Mouse (Mus musculus) left cerebral cortex, adult 11 months (tissue): Measurements from ENCODE around the gene Faap20.

ENCODE experiments used
- DNase-seq: peaks from one replicate; pipeline ENCODE4 v3.0.0; 2022; ENCODE audit warnings: low spot score

Gene Faap20

GRCm38 (mm10) chr4:155221106-155221505, 28.5 kb upstream of the Faap20 start:
- no peak for DNase-seq

GRCm38 (mm10) chr4:155221599-155222551, 27.7 kb upstream of the Faap20 start:
- peak; percentile 51 for DNase-seq

GRCm38 (mm10) chr4:155222552-155222840, 27.1 kb upstream of the Faap20 start, which contains the start of gene Ski:
Gene Ski (minus strand): TSS chr4:155222592.
- DNase-seq = no peak

- peak; percentile 99 for DNase-seq
These were observed 26.6 kb upstream of the Faap20 start for GRCm38 (mm10) chr4:155222841-155223593.

- DNase-seq = no peak
These were observed 25.7 kb upstream of the Faap20 start for GRCm38 (mm10) chr4:155223594-155224528.

- DNase-seq = no peak
These were observed 23.7 kb upstream of the Faap20 start for GRCm38 (mm10) chr4:155225918-155226317.

GRCm38 (mm10) chr4:155227986-155228385, 21.6 kb upstream of the Faap20 start:
- no peak for DNase-seq

- no peak for DNase-seq
These were observed 21.1 kb upstream of the Faap20 start for GRCm38 (mm10) chr4:155228461-155228860.

GRCm38 (mm10) chr4:155233878-155234277, 15.7 kb upstream of the Faap20 start:
- peak; percentile 82 for DNase-seq

- no peak for DNase-seq
These were observed 15.0 kb upstream of the Faap20 start for GRCm38 (mm10) chr4:155234371-155235310.

- peak; percentile 93 for DNase-seq
These were observed 14.1 kb upstream of the Faap20 start for GRCm38 (mm10) chr4:155235311-155236119.

GRCm38 (mm10) chr4:155236737-155237385, 12.7 kb upstream of the Faap20 start:
- DNase-seq = no peak

- no peak for DNase-seq
These were observed 11.3 kb upstream of the Faap20 start for GRCm38 (mm10) chr4:155238276-155238675.

- no peak for DNase-seq
These were observed 10.1 kb upstream of the Faap20 start for GRCm38 (mm10) chr4:155239494-155239893.

- no peak for DNase-seq
These were observed 7.8 kb upstream of the Faap20 start for GRCm38 (mm10) chr4:155241789-155242188.

GRCm38 (mm10) chr4:155242292-155242691, 7.3 kb upstream of the Faap20 start:
- no peak for DNase-seq

GRCm38 (mm10) chr4:155243233-155243632, 6.4 kb upstream of the Faap20 start:
- DNase-seq = no peak

GRCm38 (mm10) chr4:155245770-155246492, 3.7 kb upstream of the Faap20 start:
- no peak for DNase-seq

- DNase-seq = peak; percentile 73
These were observed 2.9 kb upstream of the Faap20 start for GRCm38 (mm10) chr4:155246691-155247105.
